Mouse (Mus musculus) embryo, embryonic 11 days (tissue): Measurements from ENCODE around the gene Polr2j.
"Not testable (repeated sequence)": the region's sequence is repeated elsewhere in the genome, so short reads cannot be mapped to it uniquely, and the experiment has no call there.

ENCODE experiments used
- DNase-seq: peaks from one replicate; pipeline ENCODE4 v3.0.0-alpha.2; 2015

The Polr2j gene

DNA sequence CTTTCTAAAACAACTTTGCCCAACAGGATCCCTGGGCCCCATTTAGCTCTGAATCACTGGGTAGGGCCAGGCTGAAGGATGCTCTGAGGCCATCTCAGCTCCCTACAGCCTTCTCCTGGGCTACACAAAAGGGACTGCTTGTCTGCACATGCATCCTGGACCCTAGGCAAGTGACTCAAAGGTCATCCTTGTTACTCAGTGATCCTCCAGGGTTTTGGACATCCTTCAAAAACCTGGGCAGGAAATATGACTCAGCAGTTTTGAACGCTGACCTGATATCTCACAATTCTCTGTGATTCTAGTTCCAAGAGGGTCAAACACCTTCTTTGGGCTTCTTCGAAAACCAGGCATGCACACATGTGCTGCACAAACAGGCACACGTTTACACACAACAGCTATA, 7.4 kb upstream of the Polr2j start:
- no peak for DNase-seq

- not testable (repeated sequence) for DNase-seq
Observed at GRCm38 (mm10) chr5:136113546-136113945, 2.9 kb upstream of the Polr2j start.

DNA sequence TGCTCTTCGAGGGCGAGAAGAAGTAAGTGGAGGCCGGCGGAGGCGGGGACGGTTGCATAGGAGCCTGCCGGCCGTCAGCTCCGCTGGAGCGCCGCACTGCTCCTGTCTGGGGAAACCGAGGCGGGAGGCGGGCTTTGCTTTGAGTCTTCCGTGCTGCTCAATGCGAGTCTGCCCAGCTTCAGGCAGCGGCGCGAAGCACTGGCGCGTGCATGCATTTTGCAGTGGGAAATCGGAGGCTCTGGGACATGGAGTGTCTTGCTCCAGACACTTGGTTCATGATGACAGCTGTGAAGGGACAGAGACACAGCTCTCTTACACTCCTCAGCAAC, 317 bp downstream of the Polr2j start:
- DNase-seq = no peak

DNA sequence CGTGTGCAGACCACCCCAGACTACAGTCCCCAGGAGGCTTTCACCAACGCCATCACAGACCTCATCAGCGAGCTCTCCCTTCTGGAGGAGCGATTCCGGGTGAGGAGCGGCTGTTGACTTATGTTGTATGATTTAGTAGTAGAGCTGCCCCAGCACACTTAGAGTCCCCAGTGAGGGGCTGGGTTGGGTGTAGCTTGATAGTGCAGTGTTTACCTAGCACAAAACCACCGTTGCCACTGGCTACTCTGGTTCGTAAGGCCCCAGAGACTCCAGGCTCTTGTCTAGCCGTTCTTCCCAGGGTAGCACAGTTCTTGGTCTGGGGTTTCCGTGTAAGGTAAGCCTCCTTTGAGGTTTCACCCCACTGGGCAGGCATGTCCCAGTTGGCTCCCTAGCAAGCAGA, 5.7 kb downstream of the Polr2j start:
- DNase-seq = no peak

GRCm38 (mm10) chr5:136135571-136136291, 19.3 kb downstream of the Polr2j start, which contains the start of the genes Lrwd1 and Alkbh4:
Gene Lrwd1, minus strand, starts transcription at chr5:136136074.
Gene Alkbh4, plus strand, starts transcription at chr5:136136146.
- DNase-seq = peak; percentile 98

DNA sequence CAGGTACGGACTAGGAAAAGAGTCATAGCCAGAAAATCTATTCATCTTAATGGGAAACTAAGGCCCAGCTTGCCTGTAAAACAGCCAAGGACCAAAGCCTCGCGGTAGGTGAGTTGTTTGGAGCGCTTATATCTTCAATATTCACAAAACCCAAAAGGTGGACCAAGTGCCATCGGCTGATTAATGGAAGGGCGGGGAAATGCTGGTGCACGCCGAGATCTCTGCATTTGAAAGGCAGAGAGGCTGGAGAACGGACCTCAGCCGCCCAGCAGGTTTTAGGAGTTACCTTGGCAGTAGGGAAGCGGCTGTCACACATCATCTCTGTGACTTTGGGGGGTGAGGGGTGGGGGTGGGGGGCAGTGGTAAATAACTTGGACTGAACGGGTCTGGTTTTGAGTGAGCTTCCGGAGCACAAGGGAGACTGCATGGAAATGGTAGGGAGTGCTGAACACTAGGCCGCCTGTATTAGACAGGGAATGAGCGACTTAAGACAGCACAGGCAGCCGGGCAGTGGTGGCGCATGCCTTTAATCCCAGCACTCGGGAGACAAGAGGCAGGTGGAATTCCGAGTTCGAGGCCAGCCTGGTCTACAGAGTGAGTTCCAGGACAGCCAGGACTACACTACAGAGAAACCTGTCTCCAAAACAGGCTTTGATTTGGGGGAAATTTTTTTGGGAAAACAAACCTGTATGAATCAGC, 20.0 kb downstream of the Polr2j start:
- peak; percentile 7 for DNase-seq

DNA sequence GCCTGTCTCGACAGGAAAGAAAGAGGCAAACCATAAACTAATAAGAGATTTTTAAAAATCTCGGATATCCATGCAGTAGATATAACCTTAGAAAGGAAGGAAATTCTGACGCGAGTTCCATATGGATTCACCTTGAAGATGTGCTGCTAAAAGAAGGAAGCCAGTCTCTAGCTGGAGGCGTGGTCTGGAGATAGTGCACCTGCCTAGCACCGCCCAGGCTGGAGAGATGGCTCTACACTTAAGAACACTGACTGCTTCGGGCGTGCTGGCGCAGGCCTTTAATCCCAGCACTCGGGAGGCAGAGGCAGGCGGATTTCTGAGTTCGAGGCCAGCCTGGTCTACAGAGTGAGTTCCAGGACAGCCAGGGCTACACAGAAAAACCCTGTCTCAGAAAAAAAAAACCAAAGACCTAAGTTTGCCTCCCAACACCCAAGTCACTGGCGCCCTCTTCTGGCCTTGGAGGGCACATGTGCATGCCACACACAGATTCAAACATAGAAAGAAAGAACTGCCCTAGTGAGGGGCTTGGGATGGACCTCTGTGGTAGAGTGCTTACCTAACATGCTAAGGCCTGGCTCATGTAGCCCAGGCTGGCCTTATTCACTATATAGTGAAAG, 21.3 kb downstream of the Polr2j start:
- DNase-seq = peak; percentile 73

DNA sequence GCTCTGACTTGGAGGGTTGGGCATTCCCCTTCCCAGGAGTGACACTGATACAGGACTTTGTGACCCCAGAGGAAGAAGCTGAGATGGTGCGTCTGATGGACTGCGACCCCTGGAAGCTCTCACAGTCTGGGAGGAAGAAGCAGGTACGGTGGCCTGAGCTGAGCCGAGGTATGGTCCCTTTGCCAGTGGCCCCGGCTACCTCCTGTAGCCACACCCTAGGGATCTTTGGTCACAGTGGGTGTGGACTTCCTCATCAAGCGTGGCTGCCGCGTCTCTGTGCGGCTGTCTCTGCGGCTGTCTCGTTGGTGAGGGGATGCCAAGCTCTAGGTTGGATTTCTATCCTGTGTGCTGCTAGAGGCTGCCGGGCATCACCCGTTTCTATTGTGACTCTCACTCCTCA, 23.0 kb downstream of the Polr2j start:
- no peak for DNase-seq

DNA sequence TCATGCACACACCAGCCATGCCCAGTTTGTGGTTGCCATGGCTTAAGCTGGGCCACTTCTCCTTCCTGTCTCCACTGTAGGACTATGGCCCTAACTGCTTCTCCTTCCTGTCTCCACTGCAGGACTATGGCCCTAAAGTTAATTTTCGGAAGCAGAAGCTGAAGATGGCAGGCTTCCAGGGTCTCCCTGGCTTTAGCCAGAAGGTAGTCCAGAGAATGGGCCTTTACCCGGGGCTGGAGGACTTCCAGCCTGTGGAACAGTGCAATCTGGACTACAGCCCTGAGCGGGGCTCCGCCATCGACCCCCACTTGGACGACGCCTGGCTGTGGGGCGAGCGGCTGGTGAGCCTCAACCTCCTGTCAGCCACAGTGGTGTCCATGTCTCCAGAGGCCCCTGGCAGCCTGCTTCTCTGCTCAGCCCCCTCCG, 23.6 kb downstream of the Polr2j start:
- DNase-seq = no peak

GRCm38 (mm10) chr5:136142746-136143145, 26.3 kb downstream of the Polr2j start:
- no peak for DNase-seq

- DNase-seq = no peak
Observed at GRCm38 (mm10) chr5:136143161-136143755, 26.8 kb downstream of the Polr2j start.

DNA sequence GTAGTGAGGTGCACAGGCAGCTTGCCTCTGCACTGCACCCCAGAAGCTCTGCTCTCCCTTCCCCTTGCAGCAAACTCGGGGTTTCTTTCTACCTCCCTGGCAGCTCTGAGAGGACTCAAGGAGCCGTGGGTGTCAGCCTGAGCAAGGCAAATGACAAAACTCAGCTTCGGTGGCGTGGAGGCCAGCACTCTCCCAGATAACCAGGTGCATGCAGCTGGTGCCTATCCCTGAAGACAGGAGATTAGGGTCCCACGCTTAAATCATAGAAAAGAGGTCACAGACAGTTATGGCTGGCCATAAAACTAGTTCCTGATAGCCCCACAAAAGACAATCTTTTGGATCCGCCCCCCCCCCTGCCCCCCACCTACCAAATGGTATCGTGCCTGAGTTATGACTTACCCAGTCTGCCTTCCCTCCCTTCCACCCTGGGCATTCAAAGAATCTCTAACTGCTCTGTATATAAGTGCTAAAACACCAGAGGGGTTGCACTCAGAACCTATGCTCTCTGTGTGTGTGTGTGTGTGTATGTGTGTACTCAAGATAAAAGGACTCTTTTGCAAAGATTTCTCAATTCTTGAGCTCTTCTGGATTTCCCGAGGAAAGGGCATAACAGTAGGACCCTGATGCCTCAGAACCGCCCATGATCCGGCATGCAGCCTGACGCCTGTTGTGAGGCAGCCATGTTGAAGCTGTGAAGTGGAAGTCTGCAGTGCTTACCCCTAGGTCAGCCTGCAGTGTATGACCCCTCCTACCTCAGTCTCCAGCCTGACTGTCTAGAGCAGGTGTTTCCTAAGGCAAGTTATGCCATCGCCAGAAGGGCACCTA, 28.4 kb downstream of the Polr2j start:
- no peak for DNase-seq

GRCm38 (mm10) chr5:136146936-136147335, 30.5 kb downstream of the Polr2j start:
- DNase-seq = no peak

DNA sequence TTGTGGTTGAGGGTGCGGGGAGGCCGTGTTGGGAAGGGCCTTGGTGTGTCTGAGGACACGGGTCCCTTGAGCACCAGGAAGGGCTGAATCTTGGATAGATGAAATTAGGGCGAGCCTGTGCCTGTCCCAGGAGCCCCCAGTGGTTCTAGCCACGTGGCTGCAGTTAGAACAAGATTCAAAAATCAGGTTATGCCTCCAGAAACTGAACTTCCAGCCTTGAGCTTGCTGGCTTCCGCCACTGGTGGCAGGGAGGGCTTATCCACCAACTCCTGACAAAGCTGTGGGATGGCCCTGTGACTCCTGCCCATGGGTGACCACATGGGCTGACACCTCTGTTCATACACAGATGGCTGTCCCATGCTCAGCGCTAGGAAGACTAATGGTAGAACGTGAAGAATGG, 31.3 kb downstream of the Polr2j start:
- no peak for DNase-seq

- not testable (repeated sequence) for DNase-seq
Observed at GRCm38 (mm10) chr5:136149134-136149576, 32.7 kb downstream of the Polr2j start.

DNA sequence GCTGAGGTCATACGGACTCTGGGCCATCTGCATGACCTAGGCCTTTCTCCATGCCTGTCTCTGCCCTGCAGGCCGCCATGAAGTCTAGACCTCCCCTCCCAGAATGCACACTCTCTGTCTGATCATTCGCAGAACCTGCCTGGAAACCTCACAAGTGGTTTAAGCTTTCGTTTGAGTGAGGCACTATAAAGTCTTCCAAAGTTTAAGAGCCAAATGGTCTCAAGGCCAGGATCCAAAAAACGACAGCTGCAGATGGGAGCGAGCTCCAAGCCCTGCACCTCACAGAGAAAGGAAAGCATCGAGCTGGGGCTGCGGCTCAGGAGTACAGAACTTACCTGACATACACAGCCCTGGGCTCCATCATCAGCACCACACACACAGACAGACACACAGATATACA, 35.9 kb downstream of the Polr2j start:
- DNase-seq = no peak

- DNase-seq = no peak
Observed at GRCm38 (mm10) chr5:136155399-136155798, 39.0 kb downstream of the Polr2j start.

- DNase-seq = not testable (repeated sequence)
Observed at GRCm38 (mm10) chr5:136160084-136160483, 43.7 kb downstream of the Polr2j start.

DNA sequence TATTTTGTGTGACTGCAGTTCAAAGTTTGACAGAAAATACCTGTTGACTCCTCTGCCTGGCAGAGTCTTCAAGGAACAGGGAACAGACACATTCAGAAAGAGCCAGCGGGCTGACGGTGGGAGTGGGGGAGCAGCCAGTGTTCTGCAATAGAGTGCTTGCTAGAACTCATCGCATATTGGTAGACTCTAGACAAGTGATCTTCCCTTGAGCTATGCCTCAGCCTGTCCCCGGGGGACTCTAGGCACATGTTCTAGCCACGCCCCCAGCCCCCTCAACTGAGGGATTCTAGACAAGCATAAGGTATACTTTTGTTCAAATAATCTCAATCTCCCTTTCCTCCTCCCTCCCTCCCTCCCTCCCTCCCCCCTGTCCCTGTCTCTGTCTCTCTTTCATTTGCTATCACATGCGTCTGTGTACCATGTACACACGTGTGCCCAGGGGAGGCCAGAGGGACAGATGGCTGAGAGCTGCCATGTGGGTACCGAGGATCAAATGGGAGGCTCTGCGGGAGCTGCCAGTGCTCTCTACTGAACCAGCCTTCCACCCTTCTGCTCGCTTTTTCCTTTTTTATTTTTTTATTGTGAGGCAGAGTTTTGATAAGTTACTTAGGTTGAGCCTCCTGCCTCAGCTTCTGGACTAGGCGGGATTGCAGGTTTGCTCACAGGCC, 47.5 kb downstream of the Polr2j start:
- no peak for DNase-seq

DNA sequence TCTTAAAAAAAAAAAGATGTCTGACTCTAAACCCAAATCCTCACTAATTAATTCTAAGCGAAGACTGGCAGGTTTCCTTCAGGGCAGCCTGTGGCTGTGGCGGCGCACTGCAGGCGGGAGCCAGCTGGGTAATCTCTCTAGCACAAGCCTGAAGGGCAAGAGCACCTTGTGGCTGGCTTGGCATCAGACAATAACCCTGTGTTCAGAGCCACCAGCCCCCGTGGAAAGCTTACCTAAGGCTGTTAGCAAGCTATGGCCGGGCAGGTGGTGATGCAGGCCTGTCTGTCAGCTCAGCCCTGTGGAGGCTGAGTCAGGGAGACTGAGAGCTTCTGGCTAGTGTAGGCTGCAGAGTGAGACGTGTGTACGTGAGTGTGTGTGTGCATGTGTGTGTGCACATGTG, 48.8 kb downstream of the Polr2j start:
- no peak for DNase-seq

DNA sequence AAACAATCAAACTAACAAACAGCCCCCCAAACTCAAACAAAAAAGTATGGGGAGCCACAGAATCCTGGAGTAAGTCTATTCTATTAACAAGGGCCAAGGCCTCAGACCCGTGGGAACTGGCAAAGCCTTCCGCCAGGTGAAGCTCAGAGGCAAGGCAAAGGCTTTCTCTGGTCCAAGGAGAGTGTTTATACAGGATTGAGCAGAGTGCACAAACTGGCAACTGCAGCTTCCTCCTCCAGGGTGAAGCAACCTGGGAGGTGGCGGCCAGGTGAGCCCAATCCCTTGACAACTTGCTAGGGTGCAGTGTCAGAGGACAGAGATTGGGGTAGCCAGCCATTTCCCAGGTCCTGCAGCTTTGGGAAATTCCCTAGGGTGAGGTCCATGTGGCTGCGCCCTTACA, 50.9 kb downstream of the Polr2j start:
- no peak for DNase-seq

DNA sequence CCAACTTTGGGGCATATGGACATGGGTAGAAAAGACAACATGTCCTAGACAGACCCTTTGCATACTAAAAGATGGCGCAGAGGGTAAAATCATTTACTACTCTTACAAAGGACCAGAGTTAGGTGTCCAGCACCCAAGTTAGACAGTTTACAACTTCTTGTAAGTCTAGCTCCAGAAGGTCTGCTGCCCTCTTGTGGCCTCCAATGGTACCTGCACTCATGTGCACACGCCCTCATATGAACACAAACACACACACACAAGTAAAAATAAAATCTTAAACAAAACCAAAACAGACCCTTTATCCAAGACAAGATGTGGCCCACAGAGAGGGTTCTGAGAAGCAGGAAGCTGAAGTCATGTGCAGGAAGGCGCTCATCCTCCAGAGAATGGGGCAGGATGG, 51.6 kb downstream of the Polr2j start:
- DNase-seq = no peak
